22 mouse cellular contexts compared by ENCODE assay signal in genomic region chr1:185336535-185336934, GRCm38 (mm10). TPM values are rescaled to one million over a fixed set of nuclear protein-coding genes. Genes with fewer than 3 reads are reported as not detected.
DNase-seq lines count a peak whose midpoint lies in the region; ATAC-seq and TF ChIP-seq lines count a peak whose summit lies in the region.
"Had no signal": no experiment of that assay in that cellular context is flagged by ENCODE, and none has a peak within 500 bp of the region (broad histone marks: within the 10 kb centered on the region; RNA-seq: fewer than 3 reads in every experiment).

No protein-coding gene starts in this region.

- no peaks in the 10 kb centered on the region for H3K27me3 ChIP-seq in midbrain, embryonic 11.5 days (ENCODE audit: control insufficient read depth, insufficient read depth, low read length)
- H3K27me3 ChIP-seq in midbrain, embryonic 10.5 days (ENCODE audit: low read depth, poor library complexity, severe bottlenecking) = no peaks in the 10 kb centered on the region
- no peaks in the 10 kb centered on the region for H3K27me3 ChIP-seq in small intestine, adult 2 months (ENCODE audit: control insufficient read depth, insufficient read depth, low read length)
- H3K27me3 ChIP-seq: heart, embryonic 13.5 days; Patski had no signal

- ATAC-seq in midbrain, embryonic 11.5 days (ENCODE audit: low FRiP score) = no peak
- ATAC-seq: forebrain, embryonic 16.5 days; hindbrain, embryonic 16.5 days; Patski had no signal

- no peak overlapping the region for H3K4me2 ChIP-seq in midbrain, embryonic 11.5 days
- H3K4me2 ChIP-seq: heart, embryonic 13.5 days; liver, embryonic 11.5 days had no signal

- H3K4me3 ChIP-seq in midbrain, embryonic 11.5 days (ENCODE audit: low read depth, low read length) = no peak overlapping the region
- H3K4me3 ChIP-seq in midbrain, embryonic 10.5 days = no peak overlapping the region
- H3K4me3 ChIP-seq in small intestine, adult 2 months (ENCODE audit: low read depth, low read length) = no peak overlapping the region
- H3K4me3 ChIP-seq: heart, embryonic 13.5 days had no signal

- no peaks in the 10 kb centered on the region; the same call in 1 of the 2 replicates for H3K36me3 ChIP-seq in midbrain, embryonic 11.5 days (ENCODE audit: control insufficient read depth, insufficient read depth, low read length)
- H3K36me3 ChIP-seq in midbrain, embryonic 10.5 days = peaks cover 43% of the 10 kb centered on the region
- peaks cover 31% of the 10 kb centered on the region for H3K36me3 ChIP-seq in small intestine, adult 2 months (ENCODE audit: control insufficient read depth, insufficient read depth, low read length)

- H3K4me1 ChIP-seq in midbrain, embryonic 11.5 days (ENCODE audit: control insufficient read depth, insufficient read depth, low read length) = peaks cover 11% of the 10 kb centered on the region
- H3K4me1 ChIP-seq in midbrain, embryonic 10.5 days = peaks cover 40% of the 10 kb centered on the region
- H3K4me1 ChIP-seq in small intestine, adult 2 months (ENCODE audit: control insufficient read depth, insufficient read depth, insufficient read length, low read length) = peaks cover 9% of the 10 kb centered on the region; the same call in 1 of the 2 replicates

- TF ChIP-seq CTCF in brain, embryonic 14.5 days (IDR thresholded peaks at IDR 0.05; ENCODE audit: borderline replicate concordance, extremely low read depth, insufficient read depth, insufficient read length) = no peak
- no peak for TF ChIP-seq CTCF in small intestine, adult 2 months (IDR thresholded peaks at IDR 0.05; ENCODE audit: extremely low read depth, insufficient read length, insufficient replicate concordance, low read depth, low read length)

- peak; percentile 65 for DNase-seq in midbrain, embryonic 11.5 days (ENCODE audit: low spot score, missing footprints)
- DNase-seq in midbrain, embryonic 10.5 days (ENCODE audit: low spot score) = no peak
- peak; percentile 47 for DNase-seq in brain, embryonic 14.5 days (ENCODE audit: low read depth)
- DNase-seq in layer of hippocampus, postnatal 10 days (ENCODE audit: low spot score in 2 of 2) = no peak
- DNase-seq in urinary bladder, adult 2 months (ENCODE audit: low spot score) = no peak
- no peak for DNase-seq in spleen, postnatal 14 days (ENCODE audit: low spot score in 2 of 2)
- DNase-seq: adrenal gland, postnatal 36 days; cerebellum, adult 2 months; cerebellum, postnatal 36 days; heart, adult 18-20 months; heart, postnatal 4 days; kidney, adult 9 months; lung, adult 2 months; retina, postnatal 1 day; thymus, adult 18-20 months; thymus, postnatal 4 days had no signal

- H3K9me3 ChIP-seq in midbrain, embryonic 11.5 days (ENCODE audit: control insufficient read depth, low read length) = no peaks in the 10 kb centered on the region
- no peaks in the 10 kb centered on the region for H3K9me3 ChIP-seq in midbrain, embryonic 10.5 days (replicated peaks)
- H3K9me3 ChIP-seq: heart, embryonic 13.5 days had no signal

- TF ChIP-seq POLR2A in brain, embryonic 14.5 days (IDR thresholded peaks at IDR 0.05; ENCODE audit: borderline replicate concordance, extremely low read depth, insufficient read depth, insufficient read length, poor library complexity, severe bottlenecking) = no peak
- TF ChIP-seq POLR2A in small intestine, adult 2 months (IDR thresholded peaks at IDR 0.05; ENCODE audit: low read depth, low read length) = no peak; the same call in 1 of the 2 replicates

- H3K9ac ChIP-seq in midbrain, embryonic 11.5 days (ENCODE audit: low read length) = no peak overlapping the region
- H3K9ac ChIP-seq: heart, embryonic 13.5 days had no signal

- no peak overlapping the region for H3K27ac ChIP-seq in midbrain, embryonic 11.5 days (ENCODE audit: low read depth, low read length)
- H3K27ac ChIP-seq in midbrain, embryonic 10.5 days (replicated peaks) = no peak overlapping the region
- H3K27ac ChIP-seq in small intestine, adult 2 months (ENCODE audit: insufficient read depth, low read depth, low read length) = peak overlapping the region; percentile 71
- H3K27ac ChIP-seq: heart, embryonic 13.5 days had no signal

- WGBS in midbrain, embryonic 11.5 days = 25% methylated on average over 3 of the region's 3 CpGs
- 46% methylated on average over 3 of the region's 3 CpGs for WGBS in midbrain, embryonic 10.5 days
- WGBS in small intestine, adult 2 months = 35% methylated on average over 3 of the region's 3 CpGs

RNA-seq across cellular contexts. Expression of gene Bpnt1, which starts 4.6 kb away (rescaled TPM):
- 22.5 and 26.3 TPM in 2 replicates for polyA plus RNA-seq in midbrain, embryonic 11.5 days (2014; fragmentation: Nextera tagmentation; extraction: Ambion mirVana)
- 30.7 and 31.8 TPM in 2 replicates for polyA plus RNA-seq in midbrain, embryonic 10.5 days (2016; fragmentation: Nextera tagmentation; extraction: Ambion mirVana)
- 39.6 and 41.8 TPM in 2 replicates for polyA plus RNA-seq in brain, embryonic 14.5 days (2012; rRNA removed)
- 323 and 340 TPM in 2 replicates for polyA plus RNA-seq in small intestine, adult 2 months (2012; rRNA removed)
- total RNA-seq in layer of hippocampus, postnatal 10 days (2021) = 10 to 100 TPM; 65.9 to 70.0 TPM
- polyA plus RNA-seq in urinary bladder, adult 2 months (2012; rRNA removed) = 50.8 and 51.1 TPM in 2 replicates

RNA-seq across cellular contexts. Expression of gene Iars2, which starts 7.3 kb away (rescaled TPM):
- 24.3 and 26.3 TPM in 2 replicates for polyA plus RNA-seq in midbrain, embryonic 11.5 days (2014; fragmentation: Nextera tagmentation; extraction: Ambion mirVana)
- polyA plus RNA-seq in midbrain, embryonic 10.5 days (2016; fragmentation: Nextera tagmentation; extraction: Ambion mirVana) = 25.0 and 25.7 TPM in 2 replicates
- polyA plus RNA-seq in brain, embryonic 14.5 days (2012; rRNA removed) = 18.2 and 18.9 TPM in 2 replicates
- 7.9 and 9.0 TPM in 2 replicates for polyA plus RNA-seq in small intestine, adult 2 months (2012; rRNA removed)
- total RNA-seq in layer of hippocampus, postnatal 10 days (2021) = 10 to 100 TPM; 30.2 to 35.5 TPM
- 34.0 and 34.3 TPM in 2 replicates for polyA plus RNA-seq in urinary bladder, adult 2 months (2012; rRNA removed)

RNA-seq across cellular contexts. Expression of gene Eprs, which starts 26.3 kb away (rescaled TPM):
- polyA plus RNA-seq in midbrain, embryonic 11.5 days (2014; fragmentation: Nextera tagmentation; extraction: Ambion mirVana) = 140 TPM in 2 replicates
- 152 and 157 TPM in 2 replicates for polyA plus RNA-seq in midbrain, embryonic 10.5 days (2016; fragmentation: Nextera tagmentation; extraction: Ambion mirVana)
- polyA plus RNA-seq in brain, embryonic 14.5 days (2012; rRNA removed) = 26.4 and 44.5 TPM in 2 replicates
- 1.5 and 3.0 TPM in 2 replicates for polyA plus RNA-seq in small intestine, adult 2 months (2012; rRNA removed)
- 10 to 100 TPM; 90.9 to 96.5 TPM for total RNA-seq in layer of hippocampus, postnatal 10 days (2021)
- polyA plus RNA-seq in urinary bladder, adult 2 months (2012; rRNA removed) = 21.5 and 30.7 TPM in 2 replicates

Comparison
In these comparisons a context has a peak if more than half of its experiments do, and no peak if none do; other contexts are left out.
1. DNase-seq: peak in midbrain, embryonic 11.5 days (single experiment) and brain, embryonic 14.5 days (single experiment); none in midbrain, embryonic 10.5 days (single experiment), layer of hippocampus, postnatal 10 days (0 of 2), urinary bladder, adult 2 months (single experiment) and spleen, postnatal 14 days (0 of 2).